Mouse (Mus musculus): ENCODE results near the gene Ifi44.

DNA sequence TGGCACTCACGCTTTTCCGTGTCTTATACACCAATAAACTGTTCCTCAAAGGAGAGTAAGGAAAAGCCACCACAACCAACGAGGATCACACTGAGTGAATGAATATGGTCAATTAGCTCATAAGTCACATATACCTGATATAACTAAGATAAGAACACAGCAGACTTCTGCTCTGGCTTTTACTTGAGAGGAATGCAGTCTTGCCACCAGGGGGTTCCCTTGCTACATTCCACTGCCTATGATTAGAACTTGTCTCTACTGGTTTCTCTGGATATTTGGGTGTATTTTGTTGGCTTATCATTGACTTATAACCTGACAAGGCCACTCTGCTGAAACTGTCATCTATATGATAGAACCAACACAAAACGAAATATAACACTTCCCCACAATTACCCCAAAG lies 25.3 kb upstream of the Ifi44 start:
- TF ChIP-seq RCOR1 (IDR thresholded peaks at IDR 0.05; ENCODE audit: low read depth, low read length) (no peak), ZC3H11A (IDR thresholded peaks at IDR 0.05; ENCODE audit: low read depth, low read length) (no peak), ELF1 (IDR thresholded peaks at IDR 0.05; ENCODE audit: low read depth, low read length) (no peak), TCF12 (IDR thresholded peaks at IDR 0.05; ENCODE audit: low read depth, low read length) (no peak), USF1 (IDR thresholded peaks at IDR 0.05; ENCODE audit: low read depth, low read length) (no peak), CTCF (IDR thresholded peaks at IDR 0.05 in 2 of 3, conservative IDR thresholded peaks at IDR 0.05 in 1 of 3; ENCODE audit: control insufficient read depth in 1 of 3, insufficient read depth in 1 of 3, low read depth in 2 of 3, low read length in 3 of 3, poor library complexity in 1 of 3, severe bottlenecking in 1 of 3) (peak in 1 of 3 experiments; percentile 32; a peak in 2 of 6 replicates), POLR2A (IDR thresholded peaks at IDR 0.05; ENCODE audit: control insufficient read depth in 1 of 2, insufficient read depth in 1 of 2, low read depth in 1 of 2, low read length in 2 of 2, poor library complexity in 1 of 2) (no peak), SIN3A (IDR thresholded peaks at IDR 0.05; ENCODE audit: low read length) (no peak), KAT2A (conservative IDR thresholded peaks at IDR 0.05; ENCODE audit: low read depth, low read length) (no peak), HCFC1 (IDR thresholded peaks at IDR 0.05; ENCODE audit: low read depth, low read length) (no peak)
